Mouse (Mus musculus) megakaryocyte, embryonic 14.5 days (primary cell): ENCODE results near the gene Trappc1. TPM values are rescaled to one million over a fixed set of nuclear protein-coding genes. Genes with fewer than 3 reads are reported as not detected.
A peak's percentile ranks its signal among the peaks of the same experiment; 100 is the strongest.

Experiments used
- H3K27me3 ChIP-seq: replicated peaks from 2 replicates; pipeline ENCODE3; 2012; ENCODE audit warnings: inconsistent platforms
- H3K36me3 ChIP-seq: replicated peaks from 2 replicates; pipeline ENCODE3; 2012; ENCODE audit warnings: low read length, inconsistent platforms, mixed read lengths
- H3K4me1 ChIP-seq: 2 replicates; pipeline ENCODE4 v1.6.1; 2012; ENCODE audit warnings: inconsistent platforms
- H3K4me3 ChIP-seq: replicated peaks from 2 replicates; pipeline ENCODE3; 2012; ENCODE audit warnings: moderate library complexity, mild to moderate bottlenecking, inconsistent platforms
- H3K9me3 ChIP-seq: 2 replicates; pipeline ENCODE4 v1.6.1; 2012; ENCODE audit warnings: inconsistent platforms
- FLI1 ChIP-seq: IDR thresholded peaks from 2 replicates; pipeline ENCODE4 v1.6.1; 2012; ENCODE audit warnings: low read length, inconsistent platforms, mixed read lengths
- GATA1 ChIP-seq: IDR thresholded peaks from 3 replicates; pipeline ENCODE4 v1.6.1; 2012; ENCODE audit warnings: mixed read lengths, low read length, inconsistent platforms, borderline replicate concordance
- polyA plus RNA-seq: library from polyadenylated mRNA; stranded (reverse); fragments of >175 nt; gene quantifications from 2 replicates; pipeline ENCODE4 v1.2.3, GENCODE M21; 2012; ENCODE audit warnings: low replicate concordance; ENCODE audit not compliant: insufficient read depth

The Trappc1 gene
- polyA plus RNA-seq, 1 experiment: 11.6 TPM

DNA sequence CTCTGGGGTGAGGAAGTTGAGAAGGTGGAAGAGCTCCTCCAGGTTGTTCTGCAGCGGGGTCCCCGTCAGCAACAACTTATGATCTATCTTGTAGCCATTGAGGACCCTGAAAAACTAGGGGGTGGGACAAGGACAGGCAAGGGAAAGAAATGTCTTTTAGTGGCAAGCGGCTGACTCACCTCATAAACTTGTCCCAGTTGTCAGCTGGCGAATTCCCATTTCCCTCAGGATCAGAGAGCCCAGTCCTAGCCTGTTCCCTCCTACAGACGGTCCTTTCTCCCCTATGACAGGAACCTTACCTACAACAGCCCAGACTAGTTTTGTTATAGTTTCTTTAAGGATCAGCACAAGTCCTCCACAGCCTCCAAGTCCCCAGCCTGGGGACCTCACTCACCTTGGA is 32.8 kb downstream of the Trappc1 start:
- Histone ChIP-seq H3K27me3 (peaks cover 86% of the 10 kb centered on the region), H3K9me3 (no peaks in the 10 kb centered on the region), H3K4me1 (peaks cover 5% of the 10 kb centered on the region; the same call in 1 of the 2 replicates), H3K36me3 (no peaks in the 10 kb centered on the region), H3K4me3 (no peak overlapping the region)
- TF ChIP-seq FLI1: no peak
- TF ChIP-seq GATA1: no peak

DNA sequence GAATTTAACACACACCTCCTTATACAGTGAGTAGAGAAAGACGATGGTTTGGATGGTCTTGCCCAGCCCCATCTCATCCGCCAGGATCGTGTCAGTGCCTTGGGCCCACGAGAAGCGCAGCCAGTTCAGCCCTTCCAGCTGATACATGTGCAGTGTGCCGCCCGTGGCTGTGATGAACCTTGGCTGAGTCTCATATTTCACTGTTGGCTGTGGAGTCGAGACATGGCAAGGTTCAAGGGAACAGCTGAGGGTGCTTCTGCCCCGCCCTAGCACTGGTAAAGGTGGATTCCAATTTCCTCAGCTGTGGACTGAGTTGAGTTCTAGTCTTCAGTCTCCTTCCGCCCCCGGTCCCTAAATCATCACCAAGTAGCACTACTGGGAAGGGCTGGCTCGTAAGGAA is 33.9 kb downstream of the Trappc1 start:
- peaks cover 5% of the 10 kb centered on the region; the same call in 1 of the 2 replicates for H3K4me1 ChIP-seq
- H3K27me3 ChIP-seq: peaks cover 86% of the 10 kb centered on the region
- 0 out of 2 replicates have a peak, but pooled peaks cover under 1% of the 10 kb centered on the region for H3K9me3 ChIP-seq
- no peaks in the 10 kb centered on the region for H3K36me3 ChIP-seq
- TF ChIP-seq GATA1: no peak
- TF ChIP-seq FLI1: no peak
- H3K4me3 ChIP-seq: no peak overlapping the region

DNA sequence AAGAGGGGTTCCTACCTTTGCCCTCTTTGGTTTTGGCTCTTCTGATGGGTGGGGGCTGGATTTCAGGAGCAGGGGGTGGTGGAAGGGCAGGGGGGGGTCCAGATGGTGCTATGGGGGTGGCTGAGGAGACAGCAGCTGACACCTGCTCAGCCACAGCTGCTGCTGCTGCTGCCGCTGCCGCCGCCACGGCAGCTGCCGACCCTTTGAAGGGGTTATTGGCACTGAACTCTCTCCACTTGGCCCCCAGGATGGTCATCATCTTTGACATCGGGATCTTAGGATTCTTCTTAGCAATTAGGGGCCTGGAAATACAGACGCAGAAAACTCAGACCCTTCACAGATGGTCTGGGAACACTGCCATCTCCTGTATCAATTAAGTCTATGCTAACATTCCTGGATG is 38.2 kb downstream of the Trappc1 start:
- H3K36me3 ChIP-seq: no peaks in the 10 kb centered on the region
- TF ChIP-seq FLI1: no peak
- TF ChIP-seq GATA1: no peak
- H3K9me3 ChIP-seq: 0 out of 2 replicates have a peak, but pooled peaks cover 2% of the 10 kb centered on the region
- peaks cover 26% of the 10 kb centered on the region for H3K4me1 ChIP-seq
- H3K27me3 ChIP-seq: peaks cover 89% of the 10 kb centered on the region
- H3K4me3 ChIP-seq: no peak overlapping the region

DNA sequence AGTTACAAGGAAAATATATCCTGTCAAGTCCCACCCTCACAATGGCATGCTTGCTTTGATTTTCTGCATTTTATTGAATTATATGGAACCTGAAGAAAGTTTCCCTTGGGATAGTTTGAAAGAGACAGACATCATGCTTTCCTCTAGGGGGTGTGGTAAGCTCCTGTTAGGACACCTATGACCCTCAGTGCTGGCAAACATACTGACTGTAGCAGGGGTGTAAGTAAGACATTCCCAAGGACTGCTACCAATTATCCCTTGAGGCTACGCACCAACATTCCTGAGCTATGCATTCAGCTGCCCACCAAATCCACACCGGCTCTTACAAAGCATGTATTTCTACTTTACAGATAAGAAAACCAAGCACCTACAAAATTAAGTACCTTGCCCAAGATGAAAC is 38.7 kb downstream of the Trappc1 start:
- Histone ChIP-seq H3K27me3 (peaks cover 89% of the 10 kb centered on the region), H3K4me1 (peaks cover 31% of the 10 kb centered on the region), H3K9me3 (0 out of 2 replicates have a peak, but pooled peaks cover 2% of the 10 kb centered on the region), H3K36me3 (no peaks in the 10 kb centered on the region), H3K4me3 (no peak overlapping the region)
- TF ChIP-seq FLI1: no peak
- no peak for TF ChIP-seq GATA1

DNA sequence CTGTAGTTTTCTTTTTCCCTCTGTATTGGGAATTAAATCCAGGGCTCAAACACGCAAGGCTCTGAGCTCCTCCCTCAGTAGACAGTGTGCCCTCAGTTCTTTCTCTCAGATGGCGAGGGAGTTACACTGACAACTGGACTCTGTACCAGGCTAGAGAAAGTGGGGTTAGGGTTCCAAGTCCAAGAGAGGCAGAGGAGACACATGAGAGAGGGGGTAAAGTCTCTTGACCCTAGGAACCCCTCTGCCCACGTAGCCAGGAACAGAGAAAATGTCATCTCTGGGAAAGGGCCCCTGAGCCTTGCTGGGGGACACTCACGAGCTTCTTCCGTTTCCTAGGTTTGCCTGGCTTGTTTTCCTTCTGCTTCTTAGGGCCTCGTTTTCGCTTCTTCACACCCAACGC is 40.6 kb downstream of the Trappc1 start:
- H3K36me3 ChIP-seq: no peaks in the 10 kb centered on the region
- peaks cover 89% of the 10 kb centered on the region for H3K27me3 ChIP-seq
- H3K4me1 ChIP-seq: peaks cover 47% of the 10 kb centered on the region
- TF ChIP-seq FLI1: no peak
- no peak for TF ChIP-seq GATA1
- H3K4me3 ChIP-seq: no peak overlapping the region
- H3K9me3 ChIP-seq: 0 out of 2 replicates have a peak, but pooled peaks cover 2% of the 10 kb centered on the region

DNA sequence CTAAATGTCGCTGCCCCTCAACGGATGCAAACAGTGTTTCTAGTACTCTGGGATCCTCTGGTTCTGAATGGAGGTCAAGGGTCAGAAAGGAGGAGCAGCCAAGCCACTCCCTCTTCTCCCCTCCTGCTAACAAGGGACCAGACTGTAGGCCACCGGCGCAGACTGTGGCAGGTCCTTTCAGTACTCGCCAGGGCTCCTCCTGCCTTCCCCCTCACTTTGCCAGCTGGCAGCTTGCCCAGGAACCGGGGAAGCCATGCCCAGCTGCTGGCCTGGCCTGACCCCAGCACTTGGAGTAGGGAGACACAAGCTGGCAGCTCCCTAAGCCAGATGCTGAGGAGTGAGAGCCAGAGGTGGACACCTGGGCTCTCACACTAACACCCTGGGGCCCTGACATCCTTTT is 41.1 kb downstream of the Trappc1 start:
- Histone ChIP-seq H3K27me3 (peaks cover 84% of the 10 kb centered on the region), H3K4me1 (peaks cover 47% of the 10 kb centered on the region), H3K36me3 (no peaks in the 10 kb centered on the region), H3K4me3 (no peak overlapping the region), H3K9me3 (0 out of 2 replicates have a peak, but pooled peaks cover 2% of the 10 kb centered on the region)
- TF ChIP-seq FLI1 (no peak), GATA1 (no peak)

DNA sequence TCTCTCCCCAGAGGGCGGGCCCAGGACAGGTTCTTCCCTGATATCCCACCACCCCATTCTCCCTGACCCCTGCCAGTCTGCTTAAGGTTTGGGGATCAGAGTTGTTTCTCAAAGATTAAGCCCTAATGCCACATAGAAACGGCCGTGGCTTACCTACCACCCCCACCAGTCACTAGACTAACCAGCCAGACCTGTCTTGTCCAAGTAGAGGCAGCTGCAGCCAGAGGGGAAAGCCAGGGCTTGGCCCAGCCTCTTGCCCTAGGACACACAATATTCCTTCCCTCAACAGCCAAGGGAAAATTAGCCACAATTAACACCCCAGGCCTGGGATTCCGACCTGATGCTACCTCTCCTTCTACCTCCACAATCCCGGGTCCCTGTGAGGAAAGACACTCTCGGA is 41.9 kb downstream of the Trappc1 start:
- Histone ChIP-seq H3K4me1 (peaks cover 43% of the 10 kb centered on the region), H3K36me3 (no peaks in the 10 kb centered on the region)

DNA sequence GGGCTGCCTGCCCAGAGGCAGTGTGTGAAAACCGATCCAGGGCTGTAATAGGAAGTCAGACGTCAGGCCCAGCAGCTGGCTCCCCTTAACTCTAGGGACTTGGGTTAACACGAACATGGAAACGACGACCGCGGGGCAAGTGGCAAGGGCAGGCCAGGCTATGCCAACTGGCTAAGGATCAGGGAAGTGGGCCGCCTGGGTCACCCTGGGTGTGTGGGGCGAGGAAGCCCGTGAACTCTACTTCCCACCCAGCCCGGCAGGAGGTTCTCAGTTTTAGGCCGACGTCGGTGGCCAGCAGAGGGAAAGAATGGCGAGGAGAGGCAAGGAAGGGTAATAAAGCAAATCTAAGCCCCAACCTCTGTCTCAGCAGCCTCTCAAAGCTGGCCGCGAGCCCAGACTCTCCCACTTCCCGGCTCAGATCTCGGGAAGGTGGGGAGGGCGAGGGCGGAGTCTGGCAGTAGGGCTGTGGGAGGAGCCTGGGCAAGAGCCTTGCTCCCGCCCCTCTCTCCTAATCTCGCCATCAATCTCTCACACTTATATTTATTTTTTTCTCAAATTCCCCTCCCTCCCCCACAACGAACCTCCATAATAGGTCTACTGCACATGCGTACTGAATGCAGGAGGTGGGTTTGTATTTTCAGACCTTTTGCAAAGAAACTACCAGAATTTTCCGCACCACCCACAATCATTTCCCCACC is 42.5 kb downstream of the Trappc1 start:
- no peaks in the 10 kb centered on the region for H3K36me3 ChIP-seq
- peaks cover 43% of the 10 kb centered on the region for H3K4me1 ChIP-seq
- peak overlapping the region; percentile 93 for H3K4me3 ChIP-seq
- TF ChIP-seq FLI1: no peak
- no peak for TF ChIP-seq GATA1
- 0 out of 2 replicates have a peak, but pooled peaks cover 2% of the 10 kb centered on the region for H3K9me3 ChIP-seq
- H3K27me3 ChIP-seq: peaks cover 79% of the 10 kb centered on the region

More for the DNA sequence above, 41.9 kb downstream of the Trappc1 start:
- H3K27me3 ChIP-seq: peaks cover 79% of the 10 kb centered on the region
- H3K9me3 ChIP-seq: 0 out of 2 replicates have a peak, but pooled peaks cover 2% of the 10 kb centered on the region
- TF ChIP-seq GATA1: no peak
- TF ChIP-seq FLI1: no peak
- peak overlapping the region; percentile 93 for H3K4me3 ChIP-seq

DNA sequence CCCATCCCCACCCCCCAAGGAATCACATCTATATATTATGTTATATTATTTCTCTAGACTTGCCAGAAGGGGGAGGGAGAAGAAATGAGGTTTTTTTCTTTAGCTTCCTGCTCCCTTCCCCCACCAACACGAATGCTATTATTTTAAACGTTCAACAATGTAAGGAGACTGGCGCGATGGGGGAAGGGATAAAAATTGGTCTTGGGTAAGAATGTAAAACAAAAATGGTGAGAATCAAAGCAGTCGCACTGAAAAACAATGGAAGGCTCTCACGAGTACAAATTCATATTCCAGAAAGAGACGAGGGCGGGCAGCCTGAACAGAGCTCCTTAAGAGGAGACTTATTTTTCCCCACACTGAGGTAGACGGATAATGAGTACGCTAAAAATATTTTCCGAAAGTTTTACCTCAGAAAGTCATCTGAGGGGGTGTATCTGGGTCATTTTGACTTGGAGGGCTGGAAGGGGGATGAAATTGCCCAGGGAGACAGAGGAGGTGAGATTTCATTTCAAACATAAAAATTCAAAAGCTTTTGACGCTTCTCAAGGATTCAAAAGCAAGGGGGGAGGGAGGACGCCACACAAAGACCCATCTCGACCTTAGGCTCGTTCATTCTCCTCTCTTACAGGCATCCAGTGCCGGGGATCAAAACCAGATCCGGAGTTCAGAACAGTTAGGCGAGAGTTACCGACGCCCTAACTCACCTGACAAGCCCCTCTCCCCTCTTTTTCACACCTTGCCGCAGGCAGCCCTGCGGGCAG is 43.3 kb downstream of the Trappc1 start:
- H3K4me1 ChIP-seq: peaks cover 49% of the 10 kb centered on the region
- H3K4me3 ChIP-seq: peak overlapping the region; percentile 93
- H3K27me3 ChIP-seq: peaks cover 79% of the 10 kb centered on the region
- H3K9me3 ChIP-seq: 0 out of 2 replicates have a peak, but pooled peaks cover 2% of the 10 kb centered on the region
- no peaks in the 10 kb centered on the region for H3K36me3 ChIP-seq
- TF ChIP-seq GATA1: no peak
- TF ChIP-seq FLI1: no peak
